28 mouse cellular contexts compared by ENCODE assay signal in genomic region chr4:57902619-57903018, GRCm38 (mm10). TPM values are rescaled to one million over a fixed set of nuclear protein-coding genes. Genes with fewer than 3 reads are reported as not detected.
DNase-seq lines count a peak whose midpoint lies in the region; ATAC-seq and TF ChIP-seq lines count a peak whose summit lies in the region.
"Had no signal": no experiment of that assay in that cellular context is flagged by ENCODE, and none has a peak within 500 bp of the region (broad histone marks: within the 10 kb centered on the region; RNA-seq: fewer than 3 reads in every experiment).

No protein-coding gene starts in this region.

- intact Hi-C loops in heart, adult 2 months (cut with DNase I): loop anchor here (5.0 to 10.0 kb wide), 4 partner anchors 40 to 528 kb away; no protein-coding TSS in a partner anchor

- no peaks in the 10 kb centered on the region for H3K4me1 ChIP-seq in heart, adult 2 months (ENCODE audit: control insufficient read depth, insufficient read depth, low read length)
- H3K4me1 ChIP-seq: embryonic facial prominence, embryonic 12.5 days; embryonic facial prominence, embryonic 15.5 days; forebrain, embryonic 15.5 days; intestine, embryonic 15.5 days had no signal

- H3K79me2 ChIP-seq in heart, adult 2 months (replicated peaks; ENCODE audit: control insufficient read depth, insufficient read depth, low read length): no peaks in the 10 kb centered on the region

- peak; percentile 35 for DNase-seq in thymus, postnatal 0 days (ENCODE audit: low spot score)
- no peak for DNase-seq in thymus, postnatal 14 days
- DNase-seq in splenic B cell, adult 2 months (ENCODE audit: low read depth, low spot score): peak; percentile 15
- no peak for DNase-seq in urinary bladder, postnatal 25 days (ENCODE audit: low spot score)
- DNase-seq in heart, adult 2 months: no peak
- DNase-seq: adrenal gland, adult 8-10 months; adrenal gland, postnatal 25 days; B cell, adult 2 months; cerebellum, adult 18-20 months; cerebellum, adult 9-10 months; cerebellum, postnatal 14 days; gastrocnemius, postnatal 25 days; heart, postnatal 10 days; heart, postnatal 36 days had no signal

- ATAC-seq in granulocyte monocyte progenitor cell, adult 5-6 weeks (replicated peaks; ENCODE audit: poor library complexity, severe bottlenecking): peak; percentile 90
- ATAC-seq: activated CD4-positive, CD25-positive, alpha-beta regulatory T cell, adult 4 months; forebrain, embryonic 15.5 days; hindbrain, embryonic 16.5 days; intestine, embryonic 15.5 days had no signal

- H3K36me3 ChIP-seq in splenic B cell, adult 2 months (ENCODE audit: control insufficient read depth, insufficient read depth, low read length, poor library complexity, severe bottlenecking): no peaks in the 10 kb centered on the region
- no peaks in the 10 kb centered on the region for H3K36me3 ChIP-seq in heart, adult 2 months (ENCODE audit: control insufficient read depth, insufficient read depth, low read length)
- H3K36me3 ChIP-seq: embryonic facial prominence, embryonic 12.5 days; forebrain, embryonic 15.5 days; G1E; hindbrain, embryonic 13.5 days; intestine, embryonic 15.5 days had no signal

- H3K4me3 ChIP-seq in heart, adult 2 months: no peak overlapping the region
- H3K4me3 ChIP-seq: embryonic facial prominence, embryonic 12.5 days; embryonic facial prominence, embryonic 15.5 days; forebrain, embryonic 15.5 days; heart, embryonic 12.5 days; heart, embryonic 15.5 days; hindbrain, embryonic 10.5 days; hindbrain, embryonic 13.5 days; intestine, embryonic 15.5 days had no signal

- no peak for TF ChIP-seq EP300 in heart, adult 2 months (IDR thresholded peaks at IDR 0.05; ENCODE audit: insufficient read depth, low read depth, low read length)

- H3K27ac ChIP-seq in heart, adult 2 months: no peak overlapping the region
- H3K27ac ChIP-seq: embryonic facial prominence, embryonic 12.5 days; embryonic facial prominence, embryonic 15.5 days; forebrain, embryonic 15.5 days; heart, embryonic 15.5 days; hindbrain, embryonic 10.5 days; hindbrain, embryonic 13.5 days; intestine, embryonic 15.5 days had no signal

- WGBS in heart, adult 2 months: 71% methylated on average over 5 of the region's 5 CpGs

- no peak for TF ChIP-seq CTCF in heart, adult 2 months (IDR thresholded peaks at IDR 0.05)

- no peak for TF ChIP-seq POLR2A in heart, adult 2 months (IDR thresholded peaks at IDR 0.05; ENCODE audit: insufficient read depth, low read depth, low read length)

- H3K9ac ChIP-seq in heart, adult 2 months (ENCODE audit: low read depth, low read length): no peak overlapping the region
- H3K9ac ChIP-seq: embryonic facial prominence, embryonic 12.5 days; embryonic facial prominence, embryonic 15.5 days; forebrain, embryonic 15.5 days; heart, embryonic 12.5 days; heart, embryonic 15.5 days; hindbrain, embryonic 13.5 days; intestine, embryonic 15.5 days had no signal

- H3K27me3 ChIP-seq in splenic B cell, adult 2 months (ENCODE audit: control insufficient read depth, insufficient read depth, low read length, poor library complexity, severe bottlenecking): no peaks in the 10 kb centered on the region
- no peaks in the 10 kb centered on the region for H3K27me3 ChIP-seq in heart, adult 2 months (ENCODE audit: control insufficient read depth, insufficient read depth, low read length)
- H3K27me3 ChIP-seq: embryonic facial prominence, embryonic 12.5 days; embryonic facial prominence, embryonic 15.5 days; forebrain, embryonic 15.5 days; hindbrain, embryonic 13.5 days; intestine, embryonic 15.5 days had no signal

RNA-seq across cellular contexts. Expression of gene D630039A03Rik, which starts 13.5 kb away (rescaled TPM):
- 0.13 and 0.16 TPM in 2 replicates for polyA plus RNA-seq in thymus, postnatal 0 days (2015; fragmentation: Nextera tagmentation; extraction: Ambion mirVana)
- total RNA-seq in granulocyte monocyte progenitor cell, adult 5-6 weeks (2014; fragmentation: Nextera tagmentation): not detected in 2 replicates
- 0.09 TPM in 1 of 2 replicates, not detected in the other for total RNA-seq in granulocyte monocyte progenitor cell, adult 5-6 weeks (2017)
- total RNA-seq in heart, adult 2 months (2021): under 1 TPM; 0.13 to 0.27 TPM
- 0.29 and 0.31 TPM in 2 replicates for polyA plus RNA-seq in heart, adult 2 months (2012; rRNA removed)
- total RNA-seq: CH12.LX; gastrocnemius, postnatal 25 days had no signal
- polyA plus RNA-seq: forebrain, embryonic 11.5 days; forebrain, embryonic 15.5 days; G1E had no signal

RNA-seq across cellular contexts. Expression of gene Txn1, which starts 53.6 kb away (rescaled TPM):
- polyA plus RNA-seq in thymus, postnatal 0 days (2015; fragmentation: Nextera tagmentation; extraction: Ambion mirVana): 716 and 724 TPM in 2 replicates
- 404 and 474 TPM in 2 replicates for total RNA-seq in granulocyte monocyte progenitor cell, adult 5-6 weeks (2014; fragmentation: Nextera tagmentation)
- 150 and 201 TPM in 2 replicates for total RNA-seq in granulocyte monocyte progenitor cell, adult 5-6 weeks (2017)
- total RNA-seq in heart, adult 2 months (2021): 100 to 1,000 TPM; 108 to 119 TPM
- 76.5 and 91.7 TPM in 2 replicates for polyA plus RNA-seq in heart, adult 2 months (2012; rRNA removed)

Comparison
In these comparisons a context has a peak if more than half of its experiments do, and no peak if none do; other contexts are left out.
1. DNase-seq: peak in thymus, postnatal 0 days (single experiment) and splenic B cell, adult 2 months (single experiment); none in thymus, postnatal 14 days (single experiment), urinary bladder, postnatal 25 days (single experiment) and heart, adult 2 months (0 of 2).